Mouse (Mus musculus) v-Abl transformed pro-B cells (cell line): ENCODE data around the gene Fam83g.

Source experiments
- in situ Hi-C, 2 experiments: fragments of 400-800 bp; cut with MboI; formaldehyde crosslinking; loops; one replicate each; pipeline ENCODE4 v1.15.1; 2025; ENCODE audit not compliant: unreplicated experiment in 2 of 2

The Fam83g gene

DNA sequence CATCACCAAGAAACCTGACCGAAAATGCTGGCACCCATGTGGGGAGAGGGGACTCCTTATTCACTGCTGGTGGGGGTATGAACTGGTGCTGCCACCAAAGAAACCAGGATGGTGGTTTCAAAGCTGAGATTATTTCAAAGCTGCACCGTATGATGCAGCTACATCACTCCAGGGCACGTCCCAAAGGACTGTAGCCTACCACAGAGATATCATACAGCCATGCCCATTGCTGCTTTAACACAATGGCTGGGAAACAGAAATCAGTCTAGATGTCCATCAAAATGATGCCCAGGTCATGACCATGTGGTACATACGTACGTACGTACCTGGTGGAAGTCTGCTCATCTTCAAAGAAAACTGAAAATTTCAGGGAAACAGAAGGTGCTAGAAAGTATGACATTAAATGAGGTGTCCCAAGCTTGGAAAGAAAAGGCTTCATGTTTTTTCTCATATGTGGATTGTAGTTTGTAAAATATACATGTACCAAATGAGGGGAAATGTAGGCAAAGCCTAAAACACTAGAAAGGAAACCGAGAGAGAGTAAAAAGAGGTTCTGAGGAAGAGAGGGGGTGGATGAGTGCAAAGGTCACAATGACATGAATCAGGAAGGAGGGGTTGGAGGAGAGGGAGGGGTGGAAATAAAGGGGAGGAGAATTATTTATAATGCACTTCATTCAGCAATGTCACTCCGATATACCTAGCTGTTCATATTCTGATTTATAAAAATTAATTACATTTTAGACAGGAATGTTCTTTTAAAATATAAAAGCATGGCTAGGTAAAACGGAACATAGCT is 33.2 kb upstream of the Fam83g start:
- in situ Hi-C loops = no loop called here

DNA sequence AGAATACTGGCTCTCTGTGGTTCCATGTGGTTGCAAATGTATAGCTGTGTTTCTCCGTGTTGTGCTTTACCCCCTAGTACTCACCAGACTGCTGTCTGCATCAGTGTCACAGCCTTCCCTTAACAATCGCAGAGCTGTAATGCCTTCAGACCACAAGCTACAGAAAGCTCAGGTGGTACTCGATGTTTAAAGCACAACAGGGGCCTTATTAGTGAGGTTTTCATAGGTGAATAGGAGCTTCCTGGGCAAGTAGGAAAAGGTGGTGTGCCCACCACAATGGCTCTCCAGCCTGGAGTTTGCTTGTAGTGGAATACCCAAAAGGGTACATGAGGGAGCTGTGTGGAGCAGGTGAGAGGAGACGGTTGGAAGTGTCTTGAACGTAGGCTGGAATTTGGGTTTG is 31.7 kb upstream of the Fam83g start:
- in situ Hi-C loops = no loop called here

DNA sequence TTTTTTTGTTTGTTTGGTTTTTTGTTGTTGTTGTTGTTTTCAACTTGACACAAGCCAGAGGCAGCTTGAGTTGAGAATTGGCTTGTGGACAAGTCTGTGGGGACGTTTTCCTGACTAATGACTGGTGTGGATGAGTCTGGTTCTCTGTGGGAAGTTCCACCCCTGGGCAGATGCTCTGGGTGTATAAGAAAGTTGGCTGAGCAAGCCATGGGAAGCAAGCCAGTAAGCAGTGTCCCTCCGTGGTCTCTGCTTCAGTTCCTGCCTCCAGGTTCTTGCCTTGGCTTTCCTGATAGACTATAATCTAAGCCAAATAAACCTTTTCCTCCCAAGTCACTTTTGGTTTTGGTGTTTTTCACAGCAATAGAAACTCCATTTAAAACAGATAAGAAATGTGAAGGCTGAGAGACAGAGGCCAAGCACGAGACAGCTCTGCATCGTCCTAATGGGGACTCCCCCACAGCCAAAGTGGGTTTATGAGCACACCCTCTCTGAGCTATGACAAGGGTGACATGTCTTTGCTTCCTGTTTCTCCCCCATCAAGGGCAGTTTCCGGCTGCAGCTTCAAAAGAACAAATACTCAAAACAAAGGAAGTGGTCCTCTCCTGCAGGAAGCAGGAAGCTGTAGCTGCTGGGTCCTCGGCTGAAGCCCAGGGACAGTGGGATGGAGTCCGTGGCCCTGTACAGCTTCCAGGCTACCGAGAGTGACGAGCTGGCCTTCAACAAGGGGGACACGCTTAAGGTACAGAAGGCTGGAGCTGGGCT is 31.0 kb upstream of the Fam83g start, which contains the start of gene Grap:
Gene Grap (plus strand): TSS at position 580 of the 762 bp plus-strand sequence.
- in situ Hi-C loops = no loop called here

GRCm38 (mm10) chr11:61653568-61653967 is 30.3 kb upstream of the Fam83g start:
- in situ Hi-C loops = no loop called here

DNA sequence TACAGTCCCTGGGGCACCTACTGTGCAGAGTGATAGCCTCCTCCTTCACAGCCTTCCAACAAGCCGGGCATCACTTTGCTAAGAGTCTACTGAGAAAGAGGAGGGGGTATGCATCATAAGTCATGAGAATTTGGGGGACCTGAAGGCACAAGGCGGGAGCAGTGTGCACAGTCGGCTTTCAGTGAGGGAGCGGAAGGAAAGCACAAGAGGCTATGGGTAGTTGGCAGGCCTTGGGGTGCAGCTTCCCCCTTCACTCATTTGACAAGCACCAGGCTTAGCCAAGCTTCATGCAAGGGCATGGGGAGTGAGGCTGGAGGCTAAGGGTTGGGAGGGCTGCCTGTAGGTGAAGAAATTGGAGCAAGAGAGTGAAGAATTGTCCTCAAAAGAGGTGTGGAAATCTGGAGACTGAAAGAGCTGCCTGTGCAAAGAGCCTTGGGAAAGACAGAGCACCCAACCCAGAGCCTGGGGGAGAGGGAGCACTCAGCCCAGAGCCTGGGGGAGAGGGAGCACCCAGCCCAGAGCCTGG is 29.0 kb upstream of the Fam83g start:
- in situ Hi-C loops = no loop called here

DNA sequence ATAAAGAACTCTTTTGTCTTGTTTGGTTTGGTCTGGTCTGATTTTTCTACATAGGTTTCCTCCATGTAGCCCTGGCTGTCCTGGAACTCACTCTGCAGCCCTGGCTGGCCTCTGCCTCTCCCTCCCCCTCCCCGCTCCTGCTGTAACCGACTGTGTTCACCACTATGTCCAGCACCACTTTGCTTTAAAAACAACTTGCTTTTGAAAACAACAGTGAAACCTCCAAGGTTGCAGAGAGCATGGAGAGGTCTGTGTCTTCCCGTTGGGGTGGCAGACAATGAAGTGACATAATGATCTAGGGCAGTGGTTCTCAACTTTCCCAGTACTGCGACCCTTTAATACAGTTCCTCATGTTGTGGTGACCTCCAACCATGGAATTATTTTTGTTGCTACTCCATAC is 28.2 kb upstream of the Fam83g start:
- in situ Hi-C loops = no loop called here

DNA sequence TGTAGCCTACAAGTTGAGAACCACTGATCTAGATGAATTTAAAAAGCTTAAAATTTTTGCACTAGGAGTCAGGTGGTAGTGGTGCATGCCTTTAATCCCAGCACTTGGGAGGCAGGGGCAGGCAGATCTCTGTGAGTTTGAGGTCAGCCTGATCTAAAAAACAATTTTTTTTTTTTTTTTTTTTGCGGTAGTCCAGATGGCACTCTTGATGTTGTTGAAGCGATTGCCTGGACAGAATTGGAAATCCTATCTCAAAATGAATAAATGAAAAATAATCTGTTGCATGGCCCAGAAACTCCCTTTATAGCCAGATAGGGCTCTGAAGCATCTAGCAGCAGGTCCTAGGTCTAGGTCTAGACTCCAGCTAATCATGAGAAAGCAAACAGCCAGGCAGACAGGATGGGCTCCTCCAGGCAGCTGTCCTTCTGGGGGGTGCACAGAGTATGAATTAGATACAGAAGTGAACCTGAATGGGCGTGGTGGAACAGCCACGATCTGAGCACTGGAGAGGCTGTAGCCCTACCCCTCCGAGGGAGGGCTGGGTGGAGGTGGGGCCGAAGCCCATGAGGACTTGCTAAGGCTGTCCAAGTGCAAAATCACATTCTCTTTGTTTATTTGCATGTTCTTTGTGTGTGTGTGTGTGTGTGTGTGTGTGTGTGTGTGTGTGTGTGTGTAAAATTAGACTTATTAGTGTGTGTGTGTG is 27.6 kb upstream of the Fam83g start:
- in situ Hi-C loops = no loop called here

DNA sequence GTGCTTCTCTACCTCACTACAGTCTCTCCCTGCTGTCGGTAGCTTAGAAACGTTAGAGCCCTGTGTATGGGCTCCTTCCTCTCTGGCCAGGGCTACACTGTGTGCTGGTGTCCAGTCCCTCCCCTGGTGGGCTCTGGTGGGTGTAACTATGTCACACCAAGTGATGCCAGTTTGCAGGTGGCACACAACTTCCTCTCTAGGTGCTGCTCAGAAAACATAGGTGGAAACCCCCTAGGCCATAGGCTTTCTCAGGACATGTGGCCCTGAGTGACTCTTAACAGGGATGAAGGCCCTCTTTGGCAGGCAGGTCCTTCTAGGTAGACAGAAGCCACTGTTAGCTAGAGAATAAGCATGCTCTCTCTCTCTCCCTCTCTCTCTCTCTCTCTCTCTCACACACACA is 26.5 kb upstream of the Fam83g start:
- in situ Hi-C loops = no loop called here

DNA sequence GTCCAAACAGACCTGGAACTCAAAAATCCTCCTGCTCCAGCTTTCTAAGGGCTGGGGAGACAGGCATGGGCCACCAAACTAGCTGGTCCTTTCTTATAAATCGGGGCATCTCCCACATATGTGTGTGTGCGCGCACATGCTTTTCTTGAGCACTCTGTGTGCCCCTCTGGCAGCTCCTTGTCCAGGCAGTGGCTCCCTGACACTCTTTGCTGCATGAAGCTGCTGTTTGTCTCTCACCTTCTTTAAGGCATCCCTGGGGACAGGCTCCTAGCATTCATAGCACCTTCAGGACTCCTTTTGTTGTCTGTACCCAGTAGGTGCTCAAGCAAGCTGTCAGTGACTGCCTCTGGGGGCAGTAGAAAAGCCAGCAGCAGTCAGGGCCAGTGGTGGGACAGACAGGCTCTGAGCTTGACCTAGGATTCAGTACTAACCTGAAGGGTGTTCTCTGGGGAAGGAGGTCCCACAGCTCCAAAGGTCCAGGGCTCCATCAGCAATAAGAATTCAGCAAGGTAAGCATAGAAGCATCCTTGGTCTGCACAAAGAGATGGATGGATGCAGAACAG is 25.4 kb upstream of the Fam83g start:
- in situ Hi-C loops = no loop called here

DNA sequence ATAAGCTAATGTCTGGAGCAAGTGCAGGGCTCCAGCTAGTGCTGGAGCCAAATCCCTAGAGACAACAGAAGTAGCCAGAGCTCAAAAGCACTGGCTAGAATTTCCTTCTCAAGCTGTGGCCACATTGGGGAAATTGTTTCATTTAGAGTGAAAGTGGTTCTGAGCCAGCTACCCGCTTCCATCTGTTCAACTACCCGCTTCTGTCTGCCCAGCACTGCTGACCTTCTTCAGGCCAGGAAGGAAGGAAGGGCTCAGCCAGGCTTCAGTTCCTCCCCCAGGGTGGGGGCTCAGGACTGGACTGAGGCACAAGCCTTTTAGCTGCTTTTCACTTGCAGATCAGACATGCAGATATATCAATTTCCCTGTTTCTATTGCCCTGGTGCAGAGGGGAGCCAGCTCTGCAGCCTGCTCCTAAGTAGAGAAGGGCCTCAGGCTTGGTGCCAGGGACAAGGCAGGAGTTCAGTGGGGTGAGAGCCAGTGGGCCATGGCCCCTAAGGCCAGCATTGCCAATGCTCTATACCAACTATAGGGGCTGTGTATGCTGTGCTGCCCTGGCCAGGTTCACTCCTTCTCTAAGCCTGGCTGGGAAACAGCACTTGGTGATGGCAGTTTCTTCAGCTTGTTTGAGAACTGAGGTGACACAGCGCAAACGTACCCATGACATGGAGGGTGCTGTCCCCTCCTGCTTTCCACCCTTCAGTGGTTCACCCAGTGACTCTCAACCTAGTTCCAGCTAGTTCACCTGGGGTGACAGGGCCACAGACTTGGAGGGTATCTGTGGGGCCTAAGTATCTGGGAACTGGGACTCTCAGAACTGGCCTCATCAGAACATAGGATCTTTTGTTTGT is 24.7 kb upstream of the Fam83g start:
- in situ Hi-C loops = no loop called here

DNA sequence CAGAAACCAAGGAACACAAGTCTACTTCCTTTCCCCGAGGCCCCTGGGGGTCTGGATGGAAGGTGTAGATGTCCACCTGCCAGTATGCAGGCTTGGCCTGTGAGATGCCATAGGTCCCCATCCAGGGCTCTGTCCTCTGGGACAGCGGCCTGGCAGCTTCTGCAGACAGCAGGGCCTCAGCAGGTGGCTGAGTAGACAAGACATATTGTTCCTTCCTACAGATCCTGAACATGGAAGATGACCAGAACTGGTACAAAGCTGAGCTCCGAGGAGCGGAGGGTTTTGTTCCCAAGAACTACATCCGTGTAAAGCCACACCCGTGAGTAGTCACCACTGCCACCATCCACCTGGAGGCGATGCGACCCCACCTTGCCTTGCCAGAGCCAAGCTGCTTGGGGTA is 23.9 kb upstream of the Fam83g start:
- in situ Hi-C loops = no loop called here

- in situ Hi-C loops = no loop called here
Observed at GRCm38 (mm10) chr11:61660806-61661392, 23.0 kb upstream of the Fam83g start.

GRCm38 (mm10) chr11:61662189-61662588 is 21.7 kb upstream of the Fam83g start:
- in situ Hi-C loops = no loop called here

GRCm38 (mm10) chr11:61665401-61665800 is 18.5 kb upstream of the Fam83g start:
- in situ Hi-C loops = no loop called here

DNA sequence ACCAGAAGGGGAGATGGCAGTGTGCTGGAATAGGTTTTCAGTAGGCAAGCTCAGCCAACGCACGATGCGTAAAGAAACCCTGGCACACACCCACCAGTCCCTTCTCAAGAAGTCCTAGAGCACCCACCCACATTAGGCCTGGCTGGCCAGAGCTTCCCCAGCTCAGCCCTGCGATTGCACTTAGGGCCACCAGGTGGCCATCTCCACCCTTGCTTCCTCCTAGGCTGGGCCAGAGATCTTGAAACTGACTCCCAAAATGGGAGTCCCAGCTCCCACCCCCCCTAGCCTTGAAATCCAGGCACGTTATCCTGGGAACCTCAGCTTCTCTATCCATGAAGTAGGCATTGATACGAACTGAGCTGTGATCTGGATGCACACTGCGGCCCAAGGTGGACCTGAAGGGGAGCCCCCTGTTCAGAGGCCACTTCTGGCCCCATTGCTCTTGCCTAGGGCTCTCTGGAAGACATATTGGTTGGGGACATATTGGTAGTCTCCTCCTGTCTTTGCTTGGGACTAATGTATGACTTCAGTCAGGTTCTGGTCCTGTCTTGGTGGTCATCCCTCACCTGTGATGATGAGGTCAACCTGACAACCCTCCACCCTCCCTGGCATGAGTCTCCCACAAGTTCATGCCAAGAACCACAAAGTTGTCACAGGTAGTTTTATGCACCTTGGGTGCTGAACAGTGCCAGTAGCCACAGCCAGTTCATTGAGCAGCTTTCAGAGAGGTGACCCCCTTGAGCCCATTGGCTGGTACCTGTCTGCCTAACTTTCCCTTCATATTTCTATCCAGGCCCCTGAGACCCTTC is 17.7 kb upstream of the Fam83g start:
- in situ Hi-C loops = no loop called here

- in situ Hi-C loops = no loop called here
Observed at GRCm38 (mm10) chr11:61667248-61667647, 16.6 kb upstream of the Fam83g start.

DNA sequence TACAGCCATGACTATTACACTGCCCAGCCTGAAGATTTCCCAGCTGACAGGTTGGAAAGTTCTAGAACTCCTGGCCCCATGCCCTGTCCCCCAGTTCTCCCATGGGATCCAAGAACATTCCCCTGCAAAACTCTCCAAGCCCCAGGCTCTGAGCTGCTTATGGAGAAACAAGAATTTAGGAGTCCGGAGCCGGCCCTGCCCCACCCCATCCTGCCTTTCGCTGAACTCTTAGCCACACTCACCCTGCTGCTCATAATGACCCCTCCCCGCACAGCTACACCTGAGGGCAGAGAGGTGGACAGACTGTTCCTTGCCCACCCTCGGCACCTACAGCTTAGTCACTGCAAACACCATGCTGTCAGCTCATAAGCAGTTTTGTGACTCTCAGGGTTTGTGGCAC is 16.1 kb upstream of the Fam83g start:
- in situ Hi-C loops = no loop called here
